Mouse (Mus musculus): ENCODE measurements around the gene Amer2. TPM values are rescaled to one million over a fixed set of nuclear protein-coding genes. Genes with fewer than 3 reads are reported as not detected.
A peak's percentile ranks its signal among the peaks of the same experiment; 100 is the strongest.

Gene Amer2
- total RNA-seq, 2 experiments from 2014 or later = under 0.01 to 0.49 TPM

GRCm38 (mm10) chr14:60386591-60387501, 13.8 kb downstream of the Amer2 start:
- no peak for ATAC-seq (replicated peaks; ENCODE audit: poor library complexity)

GRCm38 (mm10) chr14:60388332-60388731, 15.3 kb downstream of the Amer2 start:
- ATAC-seq (replicated peaks; ENCODE audit: poor library complexity) = no peak

GRCm38 (mm10) chr14:60392202-60392601, 19.1 kb downstream of the Amer2 start:
- ATAC-seq (replicated peaks; ENCODE audit: poor library complexity) = no peak

GRCm38 (mm10) chr14:60397321-60397720, 24.3 kb downstream of the Amer2 start:
- ATAC-seq (replicated peaks; ENCODE audit: poor library complexity) = no peak

GRCm38 (mm10) chr14:60398861-60399260, 25.8 kb downstream of the Amer2 start:
- no peak for ATAC-seq (replicated peaks; ENCODE audit: poor library complexity)

- ATAC-seq (replicated peaks; ENCODE audit: poor library complexity) = no peak
Measured at GRCm38 (mm10) chr14:60403228-60403627, 30.2 kb downstream of the Amer2 start.

- ATAC-seq (replicated peaks; ENCODE audit: poor library complexity) = no peak
Measured at GRCm38 (mm10) chr14:60405829-60406228, 32.8 kb downstream of the Amer2 start.

GRCm38 (mm10) chr14:60406543-60406942, 33.5 kb downstream of the Amer2 start:
- peak; percentile 42; the same call in 1 of the 2 replicates for ATAC-seq (replicated peaks; ENCODE audit: poor library complexity)

- ATAC-seq (replicated peaks; ENCODE audit: poor library complexity) = no peak
Measured at GRCm38 (mm10) chr14:60407319-60407718, 34.3 kb downstream of the Amer2 start.

- 0 out of 2 replicates have a peak, but pooled peaks have one; percentile 31 for ATAC-seq (replicated peaks; ENCODE audit: poor library complexity)
Measured at GRCm38 (mm10) chr14:60409702-60410491, 36.8 kb downstream of the Amer2 start.

GRCm38 (mm10) chr14:60411229-60411628, 38.2 kb downstream of the Amer2 start:
- no peak for ATAC-seq (replicated peaks; ENCODE audit: poor library complexity)

- ATAC-seq (replicated peaks; ENCODE audit: poor library complexity) = peak; percentile 80
Measured at GRCm38 (mm10) chr14:60414691-60415090, 41.6 kb downstream of the Amer2 start.

- no peak for ATAC-seq (replicated peaks; ENCODE audit: poor library complexity)
Measured at GRCm38 (mm10) chr14:60417924-60418323, 44.9 kb downstream of the Amer2 start.

- ATAC-seq (replicated peaks; ENCODE audit: poor library complexity) = peak; percentile 67
Measured at GRCm38 (mm10) chr14:60422920-60423319, 49.9 kb downstream of the Amer2 start.

- no peak for ATAC-seq (replicated peaks; ENCODE audit: poor library complexity)
Measured at GRCm38 (mm10) chr14:60424174-60424573, 51.1 kb downstream of the Amer2 start.

- ATAC-seq (replicated peaks; ENCODE audit: poor library complexity) = peak; percentile 78
Measured at GRCm38 (mm10) chr14:60425553-60425952, 52.5 kb downstream of the Amer2 start.

- no peak for ATAC-seq (replicated peaks; ENCODE audit: poor library complexity)
Measured at GRCm38 (mm10) chr14:60427896-60428295, 54.8 kb downstream of the Amer2 start.

GRCm38 (mm10) chr14:60429513-60429912, 56.5 kb downstream of the Amer2 start:
- ATAC-seq (replicated peaks; ENCODE audit: poor library complexity) = no peak

GRCm38 (mm10) chr14:60431515-60431914, 58.5 kb downstream of the Amer2 start:
- ATAC-seq (replicated peaks; ENCODE audit: poor library complexity) = no peak

GRCm38 (mm10) chr14:60432136-60432535, 59.1 kb downstream of the Amer2 start:
- ATAC-seq (replicated peaks; ENCODE audit: poor library complexity) = peak; percentile 70

GRCm38 (mm10) chr14:60435515-60435914, 62.5 kb downstream of the Amer2 start:
- ATAC-seq (replicated peaks; ENCODE audit: poor library complexity) = peak; percentile 58

- no peak for ATAC-seq (replicated peaks; ENCODE audit: poor library complexity)
Measured at GRCm38 (mm10) chr14:60436364-60436763, 63.3 kb downstream of the Amer2 start.

Data from megakaryocyte progenitor cell, adult 5-6 weeks (primary cell).